Mouse (Mus musculus) CH12.LX (cell line): ENCODE measurements around the gene Adamtsl4. TPM values are rescaled to one million over a fixed set of nuclear protein-coding genes. Genes with fewer than 3 reads are reported as not detected.

Source experiments
- DNase-seq: peaks from one replicate; pipeline ENCODE4 v3.0.0-alpha.2; 2013; ENCODE audit errors: extremely low read depth
- H3K27ac ChIP-seq: 2 replicates; pipeline ENCODE4 v1.5.1; 2012; ENCODE audit warnings: low read depth, mild to moderate bottlenecking, control low read depth, moderate library complexity; ENCODE audit not compliant: insufficient read depth
- H3K27me3 ChIP-seq: replicated peaks from 2 replicates; pipeline ENCODE3; 2012; ENCODE audit warnings: inconsistent platforms
- H3K36me3 ChIP-seq, 2 experiments: replicated peaks in 1 of 2; 2 replicates each; pipeline versions ENCODE3 to v1.6.1; 2012; ENCODE audit warnings: inconsistent platforms in 1 of 2, low read length in 1 of 2, mild to moderate bottlenecking in 1 of 2, mixed read lengths in 1 of 2, moderate library complexity in 1 of 2; ENCODE audit not compliant: control insufficient read depth in 1 of 2, insufficient read depth in 1 of 2
- H3K4me1 ChIP-seq, 2 experiments: 2 replicates each; pipeline ENCODE4 v1.6.1; 2012; ENCODE audit warnings: inconsistent platforms in 1 of 2, moderate library complexity in 1 of 2; ENCODE audit not compliant: insufficient read depth in 2 of 2, control insufficient read depth in 1 of 2
- H3K4me2 ChIP-seq: 2 replicates; pipeline ENCODE4 v1.6.1; 2012; ENCODE audit warnings: low read depth, mild to moderate bottlenecking, control low read depth; ENCODE audit not compliant: poor library complexity, insufficient read depth, severe bottlenecking
- H3K4me3 ChIP-seq, 3 experiments: fragments of 150-350 bp in 1 of 3; sonication (generic) in 1 of 3; replicated peaks in 1 of 3; 2 replicates each; pipeline versions ENCODE3 to v1.5.1; 2011 to 2012; ENCODE audit warnings: low read depth in 2 of 3, low read length in 2 of 3, mild to moderate bottlenecking in 2 of 3, moderate library complexity in 2 of 3, control low read depth in 1 of 3, improper control_type of control experiment in 1 of 3, inconsistent platforms in 1 of 3, mixed read lengths in 1 of 3; ENCODE audit not compliant: poor library complexity in 1 of 3
- H3K79me2 ChIP-seq: replicated peaks from 2 replicates; pipeline ENCODE4 v1.6.1; 2012; ENCODE audit warnings: mild to moderate bottlenecking, moderate library complexity; ENCODE audit not compliant: control insufficient read depth, poor library complexity, insufficient read depth, severe bottlenecking; ENCODE audit errors: extremely low read depth
- H3K9ac ChIP-seq: 2 replicates; pipeline ENCODE4 v1.6.1; 2012; ENCODE audit warnings: low read depth, mild to moderate bottlenecking, control low read depth, moderate library complexity; ENCODE audit not compliant: insufficient read depth
- H3K9me3 ChIP-seq: replicated peaks from 2 replicates; pipeline ENCODE3; 2012; ENCODE audit warnings: low read length, inconsistent platforms, mixed read lengths
- BHLHE40 ChIP-seq: IDR thresholded peaks from 2 replicates; pipeline ENCODE4 v1.6.1; 2011; ENCODE audit warnings: mild to moderate bottlenecking, low read depth, low read length, improper control_type of control experiment
- CHD1 ChIP-seq: IDR thresholded peaks from 2 replicates; pipeline ENCODE4 v1.6.1; 2012; ENCODE audit warnings: low read depth, low read length, improper control_type of control experiment, inconsistent platforms
- ELF1 ChIP-seq: IDR thresholded peaks from 2 replicates; pipeline ENCODE4 v1.6.1; 2014; ENCODE audit warnings: low read depth, mild to moderate bottlenecking, inconsistent platforms, low read length, improper control_type of control experiment
- EP300 ChIP-seq: IDR thresholded peaks from 2 replicates; pipeline ENCODE4 v1.6.1; 2011; ENCODE audit warnings: low read length, improper control_type of control experiment
- GABPA ChIP-seq: IDR thresholded peaks from 2 replicates; pipeline ENCODE4 v1.6.1; 2012; ENCODE audit warnings: low read depth, low read length, improper control_type of control experiment, inconsistent platforms; ENCODE audit not compliant: insufficient replicate concordance
- JUN ChIP-seq: IDR thresholded peaks from 2 replicates; pipeline ENCODE4 v1.6.1; 2011; ENCODE audit warnings: low read depth, mild to moderate bottlenecking, low read length, improper control_type of control experiment, moderate library complexity; ENCODE audit not compliant: insufficient read depth
- KAT2A ChIP-seq: IDR thresholded peaks from 2 replicates; pipeline ENCODE4 v1.6.1; 2012; ENCODE audit warnings: low read length, improper control_type of control experiment, inconsistent platforms; ENCODE audit not compliant: insufficient replicate concordance
- MAFK ChIP-seq: IDR thresholded peaks from 2 replicates; pipeline ENCODE4 v1.6.1; 2011; ENCODE audit warnings: low read length, improper control_type of control experiment; ENCODE audit not compliant: insufficient replicate concordance
- MAZ ChIP-seq: IDR thresholded peaks from 2 replicates; pipeline ENCODE4 v1.6.1; 2012; ENCODE audit warnings: low read depth, mild to moderate bottlenecking, inconsistent platforms, low read length, improper control_type of control experiment, moderate library complexity
- MEF2A ChIP-seq: IDR thresholded peaks from 2 replicates; pipeline ENCODE4 v1.6.1; 2014; ENCODE audit warnings: low read depth, mild to moderate bottlenecking, inconsistent platforms, low read length, improper control_type of control experiment, borderline replicate concordance
- MXI1 ChIP-seq: IDR thresholded peaks from 2 replicates; pipeline ENCODE4 v1.6.1; 2011; ENCODE audit warnings: mild to moderate bottlenecking, low read depth, low read length, improper control_type of control experiment
- MYC ChIP-seq: IDR thresholded peaks from 2 replicates; pipeline ENCODE4 v1.6.1; 2011; ENCODE audit warnings: low read depth, mild to moderate bottlenecking, improper control_type of control experiment, low read length
- NELFE ChIP-seq: IDR thresholded peaks from 2 replicates; pipeline ENCODE4 v1.6.1; 2011; ENCODE audit warnings: low read depth, low read length, improper control_type of control experiment
- PAX5 ChIP-seq: IDR thresholded peaks from 2 replicates; pipeline ENCODE4 v1.6.1; 2012; ENCODE audit warnings: low read length, inconsistent platforms, mixed read lengths
- POLR2AphosphoS2 ChIP-seq: IDR thresholded peaks from 2 replicates; pipeline ENCODE4 v1.6.1; 2011; ENCODE audit warnings: low read depth, low read length, improper control_type of control experiment
- SIN3A ChIP-seq: IDR thresholded peaks from 2 replicates; pipeline ENCODE4 v1.6.1; 2012; ENCODE audit warnings: low read length, improper control_type of control experiment, inconsistent platforms
- SMC3 ChIP-seq: IDR thresholded peaks from 2 replicates; pipeline ENCODE4 v1.6.1; 2011; ENCODE audit warnings: low read depth, low read length, improper control_type of control experiment
- TBP ChIP-seq: conservative IDR thresholded peaks from 2 replicates; pipeline ENCODE4 v1.6.1; 2011; ENCODE audit warnings: low read depth, low read length, improper control_type of control experiment
- UBTF ChIP-seq: IDR thresholded peaks from 2 replicates; pipeline ENCODE4 v1.6.1; 2012; ENCODE audit warnings: low read depth, mild to moderate bottlenecking, inconsistent platforms, low read length, improper control_type of control experiment, moderate library complexity
- USF1 ChIP-seq: IDR thresholded peaks from 2 replicates; pipeline ENCODE4 v1.6.1; 2014; ENCODE audit warnings: low read depth, mild to moderate bottlenecking, inconsistent platforms, low read length, improper control_type of control experiment
- ZMIZ1 ChIP-seq: IDR thresholded peaks from 2 replicates; pipeline ENCODE4 v1.6.1; 2012; ENCODE audit warnings: low read depth, mild to moderate bottlenecking, inconsistent platforms, low read length, improper control_type of control experiment
- ZNF384 ChIP-seq: IDR thresholded peaks from 2 replicates; pipeline ENCODE4 v1.6.1; 2012; ENCODE audit warnings: low read depth, low read length, improper control_type of control experiment, inconsistent platforms
- dilution Hi-C: fragments of 300-500 bp; cut with MboI; formaldehyde crosslinking; loops from 2 replicates; pipeline ENCODE4 v1.14.3; 2020; ENCODE audit warnings: low sequenced_read_pairs; ENCODE audit not compliant: extremely low pct_unique_long_range_greater_than_20kb, extremely low pct_ligation_motif_present
- in situ Hi-C: fragments of 300-500 bp; cut with MboI; formaldehyde crosslinking; loops from 3 replicates; pipeline ENCODE4 v1.14.3; 2019; ENCODE audit warnings: low sequenced_read_pairs, low pct_ligation_motif_present, low pct_unique_long_range_greater_than_20kb, mixed read lengths
- polyA plus RNA-seq: library from polyadenylated mRNA; unstranded; fragments of >175 nt; gene quantifications from 2 replicates; pipeline ENCODE4 v1.2.1, GENCODE M21; 2012; ENCODE audit warnings: low read depth; ENCODE audit not compliant: insufficient read length
- total RNA-seq, 2 experiments: library from RNA; depleted of rRNA; stranded (reverse); fragments of 300-350 nt in 1 of 2; fragments of >200 nt in 1 of 2; gene quantifications; 2 replicates each; pipeline ENCODE4 v1.2.3; 2012 to 2014

Gene Adamtsl4
- total and polyA plus RNA-seq, 3 experiments = 0.10 to 0.85 TPM; not detected in 1

GRCm38 (mm10) chr3:95687168-95687523 is 571 bp downstream of the Adamtsl4 start:
- Histone ChIP-seq H3K4me3 (no peak overlapping the region), H3K4me1 (peaks cover 7 to 35% of the 10 kb centered on the region in 2 experiments), H3K4me2 (no peak overlapping the region), H3K27me3 (no peaks in the 10 kb centered on the region), H3K36me3 (no peaks in the 10 kb centered on the region), H3K9ac (no peak overlapping the region)
- in situ Hi-C loops = no loop called here
- dilution Hi-C loops = no loop called here
- DNase-seq = no peak
- TF ChIP-seq MEF2A = no peak
- TF ChIP-seq CHD1 = no peak
- no peak for TF ChIP-seq SMC3
- no peak for TF ChIP-seq ELF1
- no peak for TF ChIP-seq GABPA
- TF ChIP-seq JUN = no peak
- TF ChIP-seq, all 38 proteins: peak for 0
- Histone ChIP-seq H3K27ac (no peak overlapping the region), H3K9me3 (no peaks in the 10 kb centered on the region), H3K79me2 (no peaks in the 10 kb centered on the region)

GRCm38 (mm10) chr3:95686492-95687167 is 1.1 kb downstream of the Adamtsl4 start:
- Histone ChIP-seq H3K9ac (no peak overlapping the region), H3K4me1 (peaks cover 7 to 33% of the 10 kb centered on the region in 2 experiments), H3K27me3 (no peaks in the 10 kb centered on the region), H3K4me2 (no peak overlapping the region), H3K36me3 (no peaks in the 10 kb centered on the region), H3K79me2 (no peaks in the 10 kb centered on the region), H3K4me3 (no peak overlapping the region), H3K9me3 (no peaks in the 10 kb centered on the region)
- DNase-seq = no peak
- dilution Hi-C loops = no loop called here
- TF ChIP-seq BHLHE40 (no peak), PAX5 (no peak), MXI1 (no peak)
- TF ChIP-seq, all 38 proteins: peak for 0
- H3K27ac ChIP-seq = no peak overlapping the region
- in situ Hi-C loops = no loop called here

- Histone ChIP-seq H3K27ac (no peak overlapping the region), H3K27me3 (no peaks in the 10 kb centered on the region), H3K9ac (no peak overlapping the region), H3K4me1 (peaks cover 7 to 33% of the 10 kb centered on the region in 2 experiments), H3K4me3 (no peak overlapping the region), H3K36me3 (no peaks in the 10 kb centered on the region), H3K4me2 (no peak overlapping the region), H3K79me2 (no peaks in the 10 kb centered on the region), H3K9me3 (no peaks in the 10 kb centered on the region)
- in situ Hi-C loops (no loop called here), dilution Hi-C loops (no loop called here)
- DNase-seq = no peak
- TF ChIP-seq SMC3 = no peak
- no peak for TF ChIP-seq KAT2A
- no peak for TF ChIP-seq UBTF
- no peak for TF ChIP-seq ZNF384
- no peak for TF ChIP-seq POLR2AphosphoS2
- no peak for TF ChIP-seq MAFK
- TF ChIP-seq USF1 = no peak
- TF ChIP-seq EP300 = no peak
- no peak for TF ChIP-seq NELFE
- no peak for TF ChIP-seq BHLHE40
- no peak for TF ChIP-seq ELF1
- TF ChIP-seq MXI1 = no peak
- no peak for TF ChIP-seq TBP
- TF ChIP-seq JUN = no peak
- TF ChIP-seq MYC = no peak
- no peak for TF ChIP-seq MAZ
- no peak for TF ChIP-seq PAX5
- no peak for TF ChIP-seq CHD1
- no peak for TF ChIP-seq ZMIZ1
- TF ChIP-seq SIN3A = no peak
Observed at GRCm38 (mm10) chr3:95685701-95686100, 2.0 kb downstream of the Adamtsl4 start.
